ENCODE assay signal across 30 mouse cellular contexts in genomic region chr13:12439586-12439985, GRCm38 (mm10).
"Had no signal": no experiment of that assay in that cellular context is flagged by ENCODE, and none has a peak within 500 bp of the region (broad histone marks: within the 10 kb centered on the region; RNA-seq: fewer than 3 reads in every experiment).

No protein-coding gene starts in this region.

- DNase-seq: left cerebral cortex, postnatal 4 days; liver; liver, embryonic 13.5 days; liver, postnatal 0 days; lung, adult 18-20 months; lung, adult 2 months; lung, embryonic 14.5 days; lung, postnatal 10 days; lung, postnatal 36 days; lung, postnatal 4 days; midbrain, embryonic 14.5 days had no signal

- ATAC-seq: liver, embryonic 12.5 days; liver, postnatal 0 days; lung, postnatal 0 days; midbrain, embryonic 13.5 days; midbrain, embryonic 15.5 days; midbrain, embryonic 16.5 days had no signal

- H3K27ac ChIP-seq: limb, embryonic 10.5 days; limb, embryonic 12.5 days; limb, embryonic 13.5 days; limb, embryonic 15.5 days; liver, embryonic 12.5 days; liver, embryonic 13.5 days; liver, embryonic 14.5 days; liver, embryonic 15.5 days; lung, embryonic 15.5 days; macrophage; midbrain, embryonic 10.5 days; midbrain, embryonic 12.5 days; midbrain, embryonic 13.5 days; midbrain, embryonic 15.5 days; neural tube, embryonic 12.5 days; neural tube, embryonic 13.5 days had no signal

- H3K4me3 ChIP-seq: limb, embryonic 10.5 days; limb, embryonic 12.5 days; limb, embryonic 13.5 days; limb, embryonic 15.5 days; liver, embryonic 12.5 days; liver, embryonic 13.5 days; liver, embryonic 15.5 days; lung, embryonic 15.5 days; megakaryocyte, embryonic 14.5 days; midbrain, embryonic 10.5 days; midbrain, embryonic 12.5 days; midbrain, embryonic 13.5 days; midbrain, embryonic 15.5 days; myocyte; neural tube, embryonic 12.5 days; neural tube, embryonic 13.5 days had no signal
